Mouse (Mus musculus) ES-E14 (cell line): ENCODE results near the gene Adgrg5.

ENCODE experiments used
- CHD2 ChIP-seq: IDR thresholded peaks from 2 replicates; pipeline ENCODE4 v1.6.1; 2014; ENCODE audit warnings: mild to moderate bottlenecking, low read depth, low read length, inconsistent platforms
- HCFC1 ChIP-seq: IDR thresholded peaks from 2 replicates; pipeline ENCODE4 v1.6.1; 2012; ENCODE audit warnings: low read length, inconsistent platforms, borderline replicate concordance; ENCODE audit not compliant: insufficient read depth
- ZC3H11A ChIP-seq: IDR thresholded peaks from 2 replicates; pipeline ENCODE4 v1.6.1; 2012; ENCODE audit warnings: low read depth, mild to moderate bottlenecking, inconsistent platforms, low read length, borderline replicate concordance

GRCm38 (mm10) chr8:94966578-94966977, 43.1 kb downstream of the Adgrg5 start:
- TF ChIP-seq CHD2, result no peak
- TF ChIP-seq ZC3H11A, result no peak
- TF ChIP-seq HCFC1, result no peak
